Mouse (Mus musculus): ENCODE measurements at regions not wholly inside any gene's neighbourhood (a gene's known extent, or its start where the extent isn't known, plus 50 kb on each side); places are given as distances from the start of the nearest gene placed in this dataset.

DNA sequence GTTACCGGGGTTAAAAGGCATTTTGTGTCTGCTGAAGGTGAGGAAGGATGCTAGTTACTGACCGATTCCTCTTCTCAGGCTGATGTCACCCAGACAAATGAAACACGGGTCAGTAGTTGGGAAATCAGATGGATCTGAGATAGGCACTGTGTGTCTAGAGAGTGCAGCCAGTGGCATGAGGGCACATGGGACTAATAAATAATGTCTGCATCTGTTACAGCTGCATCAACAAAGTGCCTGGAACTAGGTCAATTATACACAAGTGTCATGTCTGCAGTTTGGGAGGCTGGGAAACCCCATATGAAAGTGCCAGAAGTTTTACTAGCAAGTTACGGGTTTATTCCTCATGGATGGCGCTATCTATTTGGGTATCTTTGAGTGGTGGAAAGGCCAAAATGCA is 68.8 kb downstream of the Cxcl12 start:
- H3K27me3 ChIP-seq (ENCODE audit: insufficient read depth, low read length) = no peaks in the 10 kb centered on the region
- 48% methylated on average over 5 of the region's 5 CpGs for WGBS

DNA sequence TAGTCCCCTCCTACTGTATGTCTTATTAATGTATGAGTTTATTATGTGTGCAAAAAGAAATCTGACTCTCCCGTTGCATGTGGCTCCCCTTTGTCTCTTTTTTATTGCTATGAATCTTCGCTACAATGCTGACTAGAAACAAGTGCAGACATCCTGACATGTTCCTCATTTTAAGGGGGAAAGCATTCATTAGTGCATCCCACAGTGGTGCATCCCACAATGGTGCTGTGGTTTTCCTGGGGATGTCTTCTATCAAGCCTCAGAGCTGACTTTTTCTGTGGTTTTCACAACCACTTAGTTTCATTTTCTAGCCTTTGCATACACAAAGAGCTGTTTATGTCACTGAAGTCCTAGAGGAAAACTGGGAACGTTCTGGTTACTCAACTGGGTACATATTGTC is 72.9 kb downstream of the Cxcl12 start:
- no peak for ATAC-seq (ENCODE audit: low FRiP score, low TSS enrichment)
- Histone ChIP-seq H3K9ac (replicated peaks; ENCODE audit: low read length) (no peak overlapping the region), H3K36me3 (ENCODE audit: insufficient read depth, low read length) (no peaks in the 10 kb centered on the region), H3K4me2 (replicated peaks; ENCODE audit: low read depth, low read length) (no peak overlapping the region), H3K9me3 (ENCODE audit: low read length) (no peaks in the 10 kb centered on the region), H3K27ac (ENCODE audit: low read length) (no peak overlapping the region), H3K4me3 (ENCODE audit: low read length) (no peak overlapping the region), H3K27me3 (ENCODE audit: insufficient read depth, low read length) (no peaks in the 10 kb centered on the region), H3K4me1 (ENCODE audit: insufficient read depth, low read length) (no peaks in the 10 kb centered on the region)
- WGBS = 70% methylated on average over 3 of the region's 3 CpGs

More for the DNA sequence above, 68.8 kb downstream of the Cxcl12 start:
- Histone ChIP-seq H3K4me2 (replicated peaks; ENCODE audit: low read depth, low read length) (no peak overlapping the region), H3K36me3 (ENCODE audit: insufficient read depth, low read length) (no peaks in the 10 kb centered on the region), H3K9ac (replicated peaks; ENCODE audit: low read length) (no peak overlapping the region), H3K4me1 (ENCODE audit: insufficient read depth, low read length) (no peaks in the 10 kb centered on the region), H3K4me3 (ENCODE audit: low read length) (no peak overlapping the region), H3K27ac (ENCODE audit: low read length) (no peak overlapping the region), H3K9me3 (ENCODE audit: low read length) (no peaks in the 10 kb centered on the region)
- no peak for ATAC-seq (ENCODE audit: low FRiP score, low TSS enrichment)

DNA sequence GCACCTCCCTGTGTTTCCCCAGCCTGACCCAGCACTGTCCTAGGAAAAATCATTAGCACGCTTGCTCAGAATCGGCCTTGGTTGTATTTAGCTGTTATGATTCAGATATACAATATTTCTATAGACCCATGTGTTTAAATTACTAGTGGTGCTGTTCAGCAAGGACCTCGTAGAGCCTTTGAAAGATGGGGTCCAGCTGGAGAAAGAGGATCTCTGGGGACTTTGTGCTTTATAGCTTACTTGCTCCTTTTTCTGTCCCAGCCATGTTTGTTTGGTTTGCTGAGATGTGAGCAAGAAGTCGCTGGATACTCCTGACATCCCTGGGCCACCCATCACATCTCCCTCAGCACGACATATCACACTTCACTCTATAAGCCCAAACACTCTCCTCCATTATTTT is 77.1 kb downstream of the Cxcl12 start:
- no peak overlapping the region for H3K4me3 ChIP-seq (ENCODE audit: low read length)
- peaks cover 17% of the 10 kb centered on the region for H3K4me1 ChIP-seq (ENCODE audit: insufficient read depth, low read length)
- H3K9ac ChIP-seq (replicated peaks; ENCODE audit: low read length) = no peak overlapping the region
- no peak overlapping the region for H3K4me2 ChIP-seq (replicated peaks; ENCODE audit: low read depth, low read length)
- 51% methylated on average over 5 of the region's 5 CpGs for WGBS
- H3K9me3 ChIP-seq (ENCODE audit: low read length) = no peaks in the 10 kb centered on the region
- no peaks in the 10 kb centered on the region for H3K36me3 ChIP-seq (ENCODE audit: insufficient read depth, low read length)
- no peaks in the 10 kb centered on the region for H3K27me3 ChIP-seq (ENCODE audit: insufficient read depth, low read length)
- no peak for ATAC-seq (ENCODE audit: low FRiP score, low TSS enrichment)
- no peak overlapping the region for H3K27ac ChIP-seq (ENCODE audit: low read length)

DNA sequence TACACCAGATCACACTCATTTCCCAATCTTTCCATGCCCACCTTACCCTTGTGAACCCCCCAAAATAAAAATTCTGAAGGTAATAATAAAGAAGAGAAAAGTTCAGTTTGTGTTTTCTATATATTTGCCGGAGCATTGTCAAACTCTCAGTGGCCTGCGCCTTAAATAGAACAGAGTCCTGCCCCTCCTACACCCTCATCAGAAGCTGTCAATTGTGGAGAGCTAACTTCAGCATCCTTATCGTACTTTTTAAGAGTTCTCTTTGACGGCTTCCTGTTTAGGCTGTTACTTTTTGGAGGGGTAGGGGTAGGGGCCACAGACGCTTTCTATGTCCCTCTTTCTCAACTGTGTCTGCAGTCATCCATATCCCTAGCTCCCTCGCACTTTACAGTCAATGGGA is 77.5 kb downstream of the Cxcl12 start:
- no peak overlapping the region for H3K9ac ChIP-seq (replicated peaks; ENCODE audit: low read length)
- H3K9me3 ChIP-seq (ENCODE audit: low read length) = no peaks in the 10 kb centered on the region
- H3K4me3 ChIP-seq (ENCODE audit: low read length) = no peak overlapping the region
- H3K4me2 ChIP-seq (replicated peaks; ENCODE audit: low read depth, low read length) = no peak overlapping the region
- no peak for ATAC-seq (ENCODE audit: low FRiP score, low TSS enrichment)
- H3K27me3 ChIP-seq (ENCODE audit: insufficient read depth, low read length) = no peaks in the 10 kb centered on the region
- no peaks in the 10 kb centered on the region for H3K36me3 ChIP-seq (ENCODE audit: insufficient read depth, low read length)
- H3K4me1 ChIP-seq (ENCODE audit: insufficient read depth, low read length) = peaks cover 21% of the 10 kb centered on the region
- no peak overlapping the region for H3K27ac ChIP-seq (ENCODE audit: low read length)
- WGBS = 59% methylated on average over 6 of the region's 6 CpGs

DNA sequence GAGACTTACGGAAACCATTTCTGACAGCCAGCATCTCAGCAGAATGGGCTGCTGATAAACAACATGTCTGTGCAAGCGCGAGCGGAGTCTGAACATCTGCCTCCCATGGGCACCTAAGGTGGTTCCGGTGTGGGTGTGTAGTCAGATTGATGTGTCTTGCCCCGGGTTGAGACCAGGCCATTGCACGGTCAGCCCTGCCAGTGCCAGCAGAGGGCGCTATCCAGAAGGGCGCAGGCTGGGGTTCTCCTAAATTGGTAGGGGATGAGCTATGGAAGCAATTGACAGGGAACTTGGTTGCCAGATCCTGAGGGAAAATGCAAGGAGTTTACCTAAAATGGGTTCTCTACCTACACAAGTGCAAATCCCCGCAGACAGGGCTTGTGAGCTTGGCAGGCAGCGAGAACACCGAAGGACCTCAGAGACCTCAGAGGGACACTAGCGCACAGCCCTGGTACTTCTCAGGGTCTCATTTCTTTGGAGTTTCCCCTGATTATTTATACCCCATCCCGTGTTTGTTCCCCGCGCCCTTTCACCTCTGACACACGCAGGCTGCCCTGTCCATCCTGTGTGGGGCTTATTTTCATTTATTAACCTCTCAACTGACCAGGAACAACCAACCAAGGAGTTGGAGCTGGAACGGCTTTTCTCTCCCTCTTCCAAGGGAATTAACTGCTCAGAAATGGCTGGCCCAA is 81.0 kb downstream of the Cxcl12 start:
- WGBS = 59% methylated on average over 18 of the region's 18 CpGs
- H3K4me3 ChIP-seq (ENCODE audit: low read length) = no peak overlapping the region

DNA sequence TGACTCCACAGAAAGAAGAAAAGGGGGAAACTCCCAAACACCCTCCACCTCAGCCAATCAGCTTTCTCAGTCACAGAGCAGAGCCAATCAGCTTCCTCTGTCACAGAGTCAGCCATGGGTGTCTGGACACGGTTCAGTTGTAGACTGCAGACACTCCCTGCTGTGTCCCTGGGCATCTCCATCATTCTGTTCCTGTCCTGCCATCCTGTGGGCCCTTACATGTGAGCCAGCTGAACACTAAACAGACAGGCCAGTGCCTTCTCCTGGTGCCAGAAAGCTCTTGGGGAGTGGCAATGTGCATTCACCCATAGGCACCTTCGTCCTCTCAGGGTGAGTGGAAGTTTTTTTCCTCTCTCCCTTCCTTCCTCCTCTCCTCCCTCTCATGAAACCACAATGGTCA is 81.7 kb downstream of the Cxcl12 start:
- peak overlapping the region; percentile 38 for H3K4me2 ChIP-seq (replicated peaks; ENCODE audit: low read depth, low read length)
- ATAC-seq (ENCODE audit: low FRiP score, low TSS enrichment) = peak; percentile 95
- H3K27me3 ChIP-seq (ENCODE audit: insufficient read depth, low read length) = no peaks in the 10 kb centered on the region
- H3K4me3 ChIP-seq (ENCODE audit: low read length) = no peak overlapping the region
- H3K9ac ChIP-seq (replicated peaks; ENCODE audit: low read length) = no peak overlapping the region
- WGBS = 13% methylated on average over 2 of the region's 2 CpGs
- no peaks in the 10 kb centered on the region for H3K9me3 ChIP-seq (ENCODE audit: low read length)
- peak overlapping the region; percentile 54 for H3K27ac ChIP-seq (ENCODE audit: low read length)
- H3K4me1 ChIP-seq (ENCODE audit: insufficient read depth, low read length) = peaks cover 28% of the 10 kb centered on the region
- H3K36me3 ChIP-seq (ENCODE audit: insufficient read depth, low read length) = no peaks in the 10 kb centered on the region

More for the DNA sequence above, 81.0 kb downstream of the Cxcl12 start:
- Histone ChIP-seq H3K9me3 (ENCODE audit: low read length) (no peaks in the 10 kb centered on the region), H3K4me2 (replicated peaks; ENCODE audit: low read depth, low read length) (peak overlapping the region; percentile 38), H3K36me3 (ENCODE audit: insufficient read depth, low read length) (no peaks in the 10 kb centered on the region), H3K27ac (ENCODE audit: low read length) (peak overlapping the region; percentile 54; the same call in 1 of the 2 replicates), H3K27me3 (ENCODE audit: insufficient read depth, low read length) (no peaks in the 10 kb centered on the region), H3K4me1 (ENCODE audit: insufficient read depth, low read length) (peaks cover 28% of the 10 kb centered on the region), H3K9ac (replicated peaks; ENCODE audit: low read length) (no peak overlapping the region; the same call in 1 of the 2 replicates)
- peak; percentile 33 for ATAC-seq (ENCODE audit: low FRiP score, low TSS enrichment)

DNA sequence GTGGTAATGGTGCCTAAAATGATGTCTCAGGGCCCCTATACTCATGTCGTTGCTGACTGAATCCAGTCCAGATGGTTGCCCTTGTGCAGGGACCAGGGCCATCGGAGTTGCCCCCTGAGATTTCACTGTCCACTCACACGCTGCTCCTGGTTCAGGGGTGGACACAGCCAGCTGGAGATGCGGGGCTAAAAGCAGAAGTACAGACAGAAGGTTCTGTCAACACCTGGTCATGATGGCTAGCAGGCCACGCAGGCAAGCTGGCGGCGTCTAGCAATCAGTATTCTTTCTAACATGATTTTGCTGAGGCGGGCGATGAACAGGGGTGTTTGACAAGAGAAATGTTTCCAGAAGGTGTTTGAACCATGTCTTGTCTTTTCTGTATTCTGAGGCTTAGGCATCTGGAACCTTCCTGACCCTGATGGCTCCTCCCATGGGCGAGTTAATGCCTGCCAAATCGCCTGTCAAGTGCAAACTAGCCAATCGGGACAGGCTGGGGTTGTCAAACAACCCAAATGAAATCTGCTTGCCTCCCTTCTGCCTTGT is 83.1 kb downstream of the Cxcl12 start:
- H3K9me3 ChIP-seq (ENCODE audit: low read length) = no peaks in the 10 kb centered on the region
- no peak overlapping the region for H3K4me3 ChIP-seq (ENCODE audit: low read length)
- no peaks in the 10 kb centered on the region for H3K36me3 ChIP-seq (ENCODE audit: insufficient read depth, low read length)
- no peak overlapping the region for H3K9ac ChIP-seq (replicated peaks; ENCODE audit: low read length)
- no peak overlapping the region for H3K4me2 ChIP-seq (replicated peaks; ENCODE audit: low read depth, low read length)
- no peak for ATAC-seq (ENCODE audit: low FRiP score, low TSS enrichment)
- H3K27ac ChIP-seq (ENCODE audit: low read length) = no peak overlapping the region
- no peaks in the 10 kb centered on the region for H3K27me3 ChIP-seq (ENCODE audit: insufficient read depth, low read length)
- WGBS = 73% methylated on average over 12 of the region's 12 CpGs
- H3K4me1 ChIP-seq (ENCODE audit: insufficient read depth, low read length) = peaks cover 28% of the 10 kb centered on the region

DNA sequence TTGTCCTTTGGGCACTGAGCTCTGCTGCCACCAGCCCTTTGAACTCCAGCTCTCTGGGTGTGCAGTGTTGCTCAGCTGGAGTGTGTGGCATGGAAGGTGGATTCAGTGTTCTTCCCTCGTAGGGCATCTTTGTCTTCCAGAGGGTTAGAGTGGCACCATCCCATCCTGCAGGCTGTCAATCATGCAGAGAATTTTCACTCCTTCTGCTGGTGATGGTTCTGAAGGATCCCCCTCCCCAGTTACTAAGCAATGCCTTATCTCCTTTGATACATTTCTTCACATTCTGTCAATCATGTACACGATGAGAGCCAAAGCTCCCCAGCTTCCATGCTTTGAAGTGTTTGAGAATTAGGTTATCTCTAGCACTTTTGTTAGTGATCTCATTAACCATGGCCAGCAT is 84.0 kb downstream of the Cxcl12 start:
- H3K4me3 ChIP-seq (ENCODE audit: low read length) = no peak overlapping the region
- no peaks in the 10 kb centered on the region for H3K36me3 ChIP-seq (ENCODE audit: insufficient read depth, low read length)
- H3K27me3 ChIP-seq (ENCODE audit: insufficient read depth, low read length) = no peaks in the 10 kb centered on the region
- no peak overlapping the region for H3K4me2 ChIP-seq (replicated peaks; ENCODE audit: low read depth, low read length)
- WGBS = 85% methylated on average over 2 of the region's 2 CpGs
- no peaks in the 10 kb centered on the region for H3K9me3 ChIP-seq (ENCODE audit: low read length)
- ATAC-seq (ENCODE audit: low FRiP score, low TSS enrichment) = no peak
- H3K9ac ChIP-seq (replicated peaks; ENCODE audit: low read length) = no peak overlapping the region
- H3K27ac ChIP-seq (ENCODE audit: low read length) = no peak overlapping the region
- peaks cover 28% of the 10 kb centered on the region for H3K4me1 ChIP-seq (ENCODE audit: insufficient read depth, low read length)

DNA sequence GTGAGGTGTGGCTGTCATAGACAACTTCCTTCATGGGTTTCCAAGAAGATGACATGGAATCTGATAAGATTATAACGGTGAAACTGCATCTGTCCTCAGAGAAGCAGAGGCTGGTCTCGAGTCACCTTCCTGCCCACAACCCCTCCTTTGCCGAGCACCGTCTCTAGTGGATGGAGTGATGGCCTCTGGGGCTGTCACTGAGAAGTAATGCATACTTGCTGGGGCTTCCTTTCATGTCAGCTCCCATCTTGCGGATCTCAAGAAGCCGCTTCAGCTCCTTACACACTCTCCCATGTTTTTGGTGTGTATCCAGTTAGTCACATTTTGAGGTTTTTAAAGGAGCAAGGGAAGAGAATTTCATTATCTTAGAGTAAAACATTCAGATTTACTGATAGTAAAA is 84.7 kb downstream of the Cxcl12 start:
- 82% methylated on average over 6 of the region's 6 CpGs for WGBS
- H3K4me2 ChIP-seq (replicated peaks; ENCODE audit: low read depth, low read length) = no peak overlapping the region
- H3K4me3 ChIP-seq (ENCODE audit: low read length) = no peak overlapping the region
- H3K9me3 ChIP-seq (ENCODE audit: low read length) = no peaks in the 10 kb centered on the region
- no peaks in the 10 kb centered on the region for H3K36me3 ChIP-seq (ENCODE audit: insufficient read depth, low read length)
- no peak for ATAC-seq (ENCODE audit: low FRiP score, low TSS enrichment)
- no peak overlapping the region for H3K9ac ChIP-seq (replicated peaks; ENCODE audit: low read length)
- no peaks in the 10 kb centered on the region for H3K27me3 ChIP-seq (ENCODE audit: insufficient read depth, low read length)
- H3K27ac ChIP-seq (ENCODE audit: low read length) = no peak overlapping the region
- H3K4me1 ChIP-seq (ENCODE audit: insufficient read depth, low read length) = peaks cover 25% of the 10 kb centered on the region

DNA sequence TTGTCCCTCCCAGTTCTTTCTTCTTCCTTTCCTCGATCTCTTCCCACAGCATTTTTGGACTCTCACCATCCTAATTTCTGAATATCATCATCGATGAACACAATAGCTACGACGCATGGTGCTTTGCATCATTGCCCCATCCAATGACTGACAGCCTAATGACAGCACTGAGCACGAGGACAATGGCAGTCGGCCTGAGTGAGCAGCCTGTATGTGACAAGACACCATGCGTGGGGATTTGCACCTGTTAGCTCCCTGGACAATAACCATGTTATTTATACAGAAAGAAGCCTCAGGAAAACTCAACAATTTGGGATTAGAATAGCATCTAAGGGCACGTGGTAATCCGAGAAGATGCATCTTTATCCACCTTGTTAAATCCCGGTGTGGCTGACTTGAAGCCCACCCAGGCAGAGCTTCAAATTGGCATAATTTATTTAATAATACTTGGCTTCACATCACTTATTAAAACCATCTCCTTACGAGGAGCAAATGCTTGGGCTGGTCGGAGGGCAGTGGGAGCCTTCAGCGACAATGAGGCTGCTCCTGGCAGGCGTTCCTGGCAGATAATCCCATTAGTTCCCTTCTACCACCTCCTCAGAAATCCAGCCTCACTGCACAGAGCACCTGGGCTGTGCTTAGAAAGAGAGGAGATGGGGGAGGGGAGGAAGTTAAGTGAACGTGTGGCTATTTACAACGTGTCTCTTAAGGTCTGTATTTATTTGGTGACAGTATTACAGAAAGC is 85.4 kb downstream of the Cxcl12 start:
- Histone ChIP-seq H3K4me2 (replicated peaks; ENCODE audit: low read depth, low read length) (no peak overlapping the region), H3K27ac (ENCODE audit: low read length) (no peak overlapping the region), H3K9ac (replicated peaks; ENCODE audit: low read length) (no peak overlapping the region), H3K9me3 (ENCODE audit: low read length) (no peaks in the 10 kb centered on the region), H3K27me3 (ENCODE audit: insufficient read depth, low read length) (no peaks in the 10 kb centered on the region), H3K4me3 (ENCODE audit: low read length) (no peak overlapping the region), H3K4me1 (ENCODE audit: insufficient read depth, low read length) (peaks cover 25% of the 10 kb centered on the region), H3K36me3 (ENCODE audit: insufficient read depth, low read length) (no peaks in the 10 kb centered on the region)
- no peak for ATAC-seq (ENCODE audit: low FRiP score, low TSS enrichment)
- WGBS = 59% methylated on average over 16 of the region's 16 CpGs
